Mouse (Mus musculus): ENCODE measurements around the gene Mcur1.

The Mcur1 gene

DNA sequence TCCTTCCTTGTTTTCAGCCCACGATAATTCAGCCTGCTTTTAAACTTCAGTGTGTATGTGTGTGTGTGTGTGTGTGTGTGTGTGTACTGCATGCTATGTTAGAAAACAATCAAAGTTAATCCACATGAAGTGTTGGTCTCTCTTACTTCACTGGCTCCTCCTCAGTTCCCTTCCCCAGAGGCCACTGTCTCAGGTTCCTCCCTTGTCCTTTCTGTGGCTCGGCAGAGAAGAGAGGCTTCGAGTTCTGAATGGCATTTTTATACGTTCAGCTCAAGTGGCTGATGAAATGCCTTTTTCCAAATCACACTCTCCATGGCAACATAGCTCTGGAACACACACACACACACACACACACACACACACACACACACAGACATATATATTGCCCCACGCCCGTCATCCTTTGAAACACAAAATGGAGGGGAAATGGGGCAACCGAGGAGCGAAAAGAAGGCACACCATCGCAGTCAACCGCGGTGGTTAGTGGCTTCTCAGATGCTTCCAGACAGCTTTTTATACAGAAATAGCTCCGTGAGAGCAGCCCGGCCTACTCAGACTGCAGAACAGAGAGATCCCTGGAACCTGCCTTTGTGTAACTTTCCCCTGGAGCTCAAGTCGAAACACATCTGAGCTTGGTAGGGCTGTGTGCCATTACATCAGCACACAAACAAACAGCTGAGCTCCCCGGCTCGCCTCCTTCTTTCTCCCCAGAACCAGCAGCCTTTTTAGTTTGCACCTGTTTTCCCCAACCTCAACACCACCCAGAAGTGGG, 34.4 kb downstream of the Mcur1 start:
- no peak for DNase-seq (ENCODE audit: low spot score)

DNA sequence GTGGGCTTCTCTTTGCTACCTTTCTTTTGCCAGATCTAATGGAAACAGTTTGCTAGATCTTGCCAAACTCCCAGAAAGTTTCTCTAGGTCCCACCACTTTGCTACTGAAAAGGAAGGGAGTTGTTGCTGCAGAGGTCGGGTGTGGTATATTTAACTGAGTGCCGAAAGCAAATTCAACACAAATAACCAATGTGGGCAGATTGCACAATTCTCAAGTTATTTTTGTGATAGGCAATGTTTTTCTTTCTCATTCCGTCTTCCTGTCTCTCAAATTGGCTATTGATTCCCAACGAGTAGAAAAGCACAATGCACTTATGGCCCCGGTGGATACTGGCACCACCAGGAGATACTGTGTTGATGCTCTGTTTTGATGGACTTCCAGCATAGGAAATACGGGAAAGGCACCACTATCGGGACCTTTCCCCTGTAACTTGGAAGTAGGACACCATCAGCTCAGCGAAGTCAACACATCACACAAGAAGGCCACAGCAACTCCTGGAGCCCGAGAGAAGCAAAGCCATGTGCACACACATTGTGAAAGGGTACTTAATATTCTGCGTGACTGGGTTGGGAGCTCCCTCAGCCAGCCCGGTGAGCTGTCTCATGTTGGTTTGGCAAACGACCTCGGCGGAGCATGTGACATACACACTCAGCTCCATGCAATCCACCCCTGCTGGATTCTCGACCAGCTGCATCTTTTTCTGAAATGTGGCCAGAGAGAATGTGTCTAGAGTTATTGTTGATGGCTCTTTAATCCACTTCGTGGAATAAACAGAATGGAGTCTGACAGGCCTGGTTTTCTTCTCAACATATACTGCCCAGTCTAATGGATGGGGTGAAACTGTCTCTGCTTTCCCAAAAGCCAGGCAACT, 35.3 kb downstream of the Mcur1 start:
- peak; percentile 45 for DNase-seq (ENCODE audit: low spot score)

DNA sequence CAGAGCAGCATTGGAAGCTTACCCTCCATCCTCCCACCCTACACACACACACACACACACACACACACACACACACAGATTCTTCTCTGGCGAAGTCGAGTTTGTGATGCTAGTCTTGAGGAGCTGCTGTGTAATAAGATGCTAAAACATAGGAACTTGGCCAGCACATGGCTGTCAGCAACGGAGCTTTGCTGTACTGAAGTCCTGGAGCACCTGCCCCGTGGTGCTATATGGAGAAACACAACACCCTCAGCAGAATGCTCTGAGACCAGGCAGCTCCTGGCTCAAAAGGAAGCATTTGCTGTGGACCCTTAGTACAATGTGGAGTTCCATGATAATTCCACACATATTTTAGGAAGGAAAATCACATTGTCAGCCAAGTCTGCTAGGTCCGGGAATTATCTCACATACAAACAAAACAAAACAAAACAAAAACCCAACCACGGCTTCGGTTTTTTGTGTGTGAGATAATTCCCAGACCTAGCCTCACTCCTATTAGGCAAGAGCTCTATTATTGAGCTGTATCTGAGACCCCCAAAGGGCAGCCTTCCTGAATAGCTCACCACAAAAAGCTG, 36.0 kb downstream of the Mcur1 start:
- no peak for DNase-seq (ENCODE audit: low spot score)

DNA sequence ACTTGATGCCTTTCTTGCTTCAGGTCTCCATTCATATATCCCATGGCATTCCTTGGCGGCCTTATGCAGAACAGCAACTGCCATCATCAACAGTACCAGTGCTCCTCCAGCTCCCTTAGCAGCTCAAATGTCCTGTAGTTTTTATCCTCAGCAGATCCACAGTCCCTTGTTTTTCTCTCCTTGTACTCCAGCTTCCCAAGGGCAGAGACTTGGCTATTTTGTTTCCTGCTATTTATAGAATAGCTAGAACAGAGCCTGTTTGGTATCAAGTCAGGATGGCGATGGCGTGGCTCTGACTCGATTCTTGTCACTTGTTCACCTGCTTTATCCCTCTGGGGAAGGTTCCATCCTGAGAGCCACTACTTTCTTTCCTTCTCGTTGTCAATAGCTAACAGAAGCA, 38.1 kb downstream of the Mcur1 start:
- DNase-seq (ENCODE audit: low spot score) = no peak

DNA sequence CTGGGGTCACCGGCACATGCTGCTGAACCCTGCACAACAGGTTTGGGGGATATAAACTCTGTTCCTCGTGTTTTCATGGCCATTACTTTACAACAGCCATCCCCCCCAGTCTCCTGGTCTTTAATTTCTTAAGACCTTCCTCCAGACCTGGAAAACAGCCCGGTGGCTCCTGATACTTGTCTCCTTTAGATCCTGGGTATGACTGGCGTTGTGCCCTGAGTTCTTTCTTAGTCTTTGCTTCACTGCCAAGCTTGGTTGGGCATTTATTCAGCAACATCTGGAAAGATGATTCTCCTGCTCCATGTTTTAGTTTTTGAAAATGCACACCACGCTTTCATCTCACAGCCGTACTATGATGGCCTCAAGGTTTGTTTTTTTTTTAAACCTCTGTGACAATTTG, 40.7 kb downstream of the Mcur1 start:
- no peak for DNase-seq (ENCODE audit: low spot score)

DNA sequence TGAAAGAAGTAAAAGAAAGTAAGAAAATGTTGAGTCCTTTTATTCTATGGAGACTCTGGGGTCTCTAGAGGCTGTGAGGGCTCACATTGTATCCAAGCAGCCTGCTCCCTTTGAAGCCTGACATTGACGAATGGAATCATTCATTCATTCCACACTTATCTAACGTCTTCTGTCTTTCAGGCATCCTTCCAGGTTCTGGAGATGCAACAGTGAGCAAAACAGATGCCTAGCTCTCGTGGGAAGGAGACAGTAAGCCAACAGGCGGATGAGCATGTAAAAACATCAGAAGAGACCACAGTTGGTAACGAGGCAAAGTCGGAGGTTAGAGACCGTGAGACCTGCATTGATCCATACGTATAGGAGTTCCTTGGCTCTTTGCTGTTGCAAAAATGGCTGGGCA, 42.6 kb downstream of the Mcur1 start:
- no peak for DNase-seq (ENCODE audit: low spot score)

DNA sequence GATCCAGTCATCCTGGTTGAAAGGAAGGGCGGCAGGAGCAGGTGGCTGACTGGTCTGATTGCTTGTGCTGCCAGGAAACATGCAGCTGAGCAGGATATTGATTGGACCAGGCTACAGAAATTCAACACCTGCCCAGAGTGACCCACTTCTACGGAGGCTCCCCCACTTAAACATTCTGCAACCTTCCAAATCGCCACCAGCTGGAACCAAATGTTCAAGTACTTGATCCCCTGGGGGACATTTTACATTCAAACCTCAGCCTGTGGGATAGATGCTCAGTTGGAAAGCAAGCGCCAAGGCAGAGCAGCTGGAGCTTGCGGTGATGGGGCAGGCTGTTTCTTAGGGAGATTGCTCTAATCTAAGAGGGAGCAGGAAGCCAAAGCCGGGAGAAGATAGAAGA, 43.1 kb downstream of the Mcur1 start:
- DNase-seq (ENCODE audit: low spot score) = no peak

DNA sequence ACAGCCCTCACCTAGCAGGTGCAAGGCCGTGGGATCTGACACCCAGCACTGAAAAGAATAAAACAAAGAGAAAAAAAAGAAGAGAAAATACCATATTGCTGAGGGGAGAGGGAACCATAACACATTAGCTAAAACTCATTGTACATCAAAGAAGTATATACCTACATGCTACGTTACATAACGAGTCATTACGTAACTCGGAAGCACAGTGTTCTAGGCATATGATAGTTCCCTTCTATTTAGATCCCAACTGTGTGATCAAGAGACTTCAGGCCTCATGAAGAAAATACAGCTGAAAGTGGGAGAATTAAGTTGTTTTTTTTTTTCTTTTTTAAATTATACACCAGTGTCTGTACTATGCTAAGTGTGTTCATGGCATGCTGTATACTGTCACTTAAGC, 43.9 kb downstream of the Mcur1 start:
- no peak for DNase-seq (ENCODE audit: low spot score)

DNA sequence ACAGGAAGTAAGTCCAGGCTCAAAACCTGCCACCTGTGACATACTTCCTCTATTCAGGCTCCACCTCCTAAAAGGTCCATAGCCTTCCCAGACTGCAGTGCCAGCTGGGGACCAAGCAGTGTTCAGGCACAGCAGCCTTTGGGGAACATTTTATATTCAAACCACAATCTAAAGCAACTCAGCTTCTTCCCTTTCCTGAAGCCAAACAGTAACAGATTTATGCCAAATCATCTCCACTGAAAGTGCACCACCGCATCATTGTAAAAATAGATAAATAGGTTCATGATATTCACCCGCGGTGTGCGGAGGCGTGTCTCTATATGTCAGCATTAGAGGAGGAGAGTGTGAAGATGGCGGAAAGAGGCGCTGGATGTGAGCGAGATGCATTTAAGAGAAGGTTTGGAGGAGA, 45.0 kb downstream of the Mcur1 start:
- DNase-seq (ENCODE audit: low spot score) = no peak

DNA sequence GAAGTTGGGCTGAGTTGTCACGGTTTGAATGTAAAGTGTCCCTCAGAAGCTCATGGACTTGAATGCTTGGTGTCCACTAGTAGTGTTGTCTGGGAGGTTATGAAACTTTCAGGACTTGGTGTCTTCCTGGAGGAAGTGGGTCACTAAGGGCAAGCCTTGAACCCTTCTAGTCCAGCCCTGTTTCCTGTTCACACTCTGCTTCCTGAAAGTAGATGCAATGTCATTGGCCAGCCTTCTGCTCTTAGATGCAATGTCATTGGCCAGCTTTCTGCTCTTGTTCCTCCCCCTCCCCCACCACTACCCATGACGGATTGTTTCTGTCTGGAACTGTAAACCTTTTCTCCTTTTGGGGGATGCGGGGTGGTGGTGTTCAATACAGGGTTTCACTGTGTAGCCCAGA, 47.3 kb downstream of the Mcur1 start:
- DNase-seq (ENCODE audit: low spot score) = no peak

DNA sequence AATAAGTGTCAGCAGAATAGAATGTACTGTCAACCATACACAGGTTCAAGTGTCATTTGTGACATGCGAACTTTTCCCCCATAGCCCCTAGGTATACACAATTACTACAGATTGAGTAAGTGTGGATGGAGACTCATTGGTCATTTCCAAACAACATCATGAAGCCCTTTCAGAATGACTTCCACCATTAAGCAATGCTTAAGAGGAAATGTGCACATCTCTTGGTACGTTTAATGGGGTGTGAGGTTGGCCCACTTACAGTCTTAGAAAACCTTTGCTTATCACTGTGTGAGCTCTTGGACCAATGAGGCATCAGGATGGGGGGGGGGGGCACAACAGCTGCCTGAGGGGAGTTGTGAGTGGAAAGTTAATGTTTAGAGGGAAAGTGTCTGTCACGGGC, 54.2 kb downstream of the Mcur1 start:
- no peak for DNase-seq (ENCODE audit: low spot score)

DNA sequence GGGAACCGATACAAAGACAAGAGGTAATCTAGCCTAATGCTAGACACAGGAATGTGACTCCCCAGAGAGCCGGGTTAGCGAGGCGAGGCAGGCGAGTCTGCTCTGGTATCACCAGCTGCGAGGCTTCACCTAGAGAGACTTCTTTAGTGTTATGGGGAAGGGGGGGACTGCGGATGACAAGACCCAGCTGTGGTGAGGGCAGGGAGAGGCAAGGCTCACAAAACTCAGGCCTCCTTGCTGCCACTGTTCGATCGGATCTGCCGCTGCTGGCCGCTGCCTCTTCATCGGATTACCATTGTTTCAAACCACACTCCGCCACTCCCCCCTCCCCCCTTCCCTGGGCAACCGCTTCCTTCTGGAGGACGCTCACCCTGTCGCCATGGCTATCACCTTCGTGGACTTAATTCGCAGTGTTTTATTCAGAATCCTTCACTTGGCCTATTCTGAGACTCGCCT, 56.6 kb downstream of the Mcur1 start:
- no peak for DNase-seq (ENCODE audit: low spot score)

DNA sequence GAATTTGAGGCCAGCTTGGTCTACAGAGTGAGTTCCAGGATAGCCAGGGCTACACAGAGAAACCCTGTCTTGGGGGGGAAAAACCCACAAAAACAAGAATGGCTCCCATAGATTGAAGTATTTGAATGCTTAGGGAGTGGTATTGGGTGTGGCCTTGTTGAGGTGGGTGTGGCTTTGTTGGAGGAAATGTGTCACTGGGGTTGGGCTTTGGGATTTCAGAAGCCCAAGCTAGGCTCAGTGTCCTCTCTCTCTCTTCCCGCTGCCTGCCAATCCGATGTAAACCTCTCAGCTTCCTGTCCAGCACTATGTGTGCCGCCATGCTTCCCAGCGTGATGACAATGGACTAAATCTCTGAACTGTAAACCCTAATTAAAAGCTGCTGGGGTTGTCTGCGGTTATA, 58.4 kb downstream of the Mcur1 start:
- no peak for DNase-seq (ENCODE audit: low spot score)

DNA sequence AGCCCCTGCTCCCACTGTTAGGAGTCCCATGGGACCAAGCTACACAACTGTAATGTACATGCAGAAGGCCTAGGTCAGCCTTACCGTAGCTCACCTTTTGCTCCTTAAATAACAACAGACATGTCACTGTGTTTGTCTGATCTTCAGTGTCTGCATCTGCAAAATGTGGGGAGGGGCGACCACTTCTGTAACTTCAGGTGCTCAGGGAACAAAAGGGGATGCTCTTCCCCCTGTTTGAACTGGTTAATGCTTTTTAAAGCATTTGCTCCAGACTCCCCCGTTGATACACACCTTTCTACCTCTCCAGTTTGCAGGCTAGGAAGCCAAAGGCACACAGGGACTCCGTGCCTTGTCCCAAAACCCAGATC, 59.5 kb downstream of the Mcur1 start:
- no peak for DNase-seq (ENCODE audit: low spot score)

DNA sequence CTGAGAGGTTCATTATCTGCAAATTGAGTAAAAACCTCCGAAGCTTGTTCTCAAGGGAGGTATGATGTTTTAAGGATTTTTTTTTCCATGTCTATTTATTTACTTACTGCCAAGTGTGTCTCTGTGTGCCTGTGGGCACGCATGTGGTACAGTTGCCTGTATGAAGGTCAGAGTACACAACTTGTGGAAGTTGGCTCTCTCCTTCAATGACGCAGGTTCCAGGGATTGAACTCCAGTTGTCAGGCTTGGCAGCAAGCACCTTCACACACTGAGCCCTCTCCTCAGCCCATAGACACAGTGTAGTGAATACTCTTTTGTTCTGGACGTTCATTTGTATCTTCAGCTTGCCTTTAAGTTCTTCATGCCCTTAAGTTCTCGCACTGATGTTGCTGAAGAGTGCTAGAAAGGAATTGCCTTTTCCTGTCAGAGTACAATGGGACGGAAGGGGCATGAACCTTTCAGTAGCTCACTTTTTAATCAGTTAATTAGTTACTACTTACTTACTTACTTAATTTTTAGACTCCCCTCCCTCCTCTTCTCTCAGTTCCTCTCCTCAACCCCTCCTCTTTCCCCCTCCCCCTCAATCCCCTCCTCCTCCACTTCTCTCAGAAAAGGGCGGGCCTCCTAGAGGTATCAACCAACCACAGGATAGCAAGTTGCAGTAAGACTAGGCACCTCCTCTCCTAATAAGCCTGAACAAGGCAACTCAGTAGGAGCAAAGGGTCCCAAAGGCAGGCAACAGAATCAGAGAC, 60.1 kb downstream of the Mcur1 start:
- no peak for DNase-seq (ENCODE audit: low spot score)

DNA sequence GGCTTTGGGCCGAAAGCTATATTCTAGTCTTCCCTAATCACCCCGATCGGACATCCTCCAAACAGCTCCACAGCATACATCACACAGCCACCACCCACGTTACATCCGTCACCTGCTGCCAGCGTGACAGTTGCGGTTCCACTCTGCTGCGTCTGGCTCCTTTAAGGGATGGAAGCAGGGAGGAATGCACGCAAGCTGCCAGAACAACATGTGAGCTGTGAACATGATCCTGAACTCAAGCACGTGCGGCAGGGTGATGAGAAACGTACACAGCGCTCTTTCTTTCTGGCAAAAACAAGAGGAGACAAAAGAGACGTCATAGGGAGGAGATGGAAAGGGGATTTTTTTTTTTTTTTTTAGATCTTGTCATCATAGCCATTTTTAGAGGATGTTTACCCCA, 61.1 kb downstream of the Mcur1 start:
- DNase-seq (ENCODE audit: low spot score) = no peak

DNA sequence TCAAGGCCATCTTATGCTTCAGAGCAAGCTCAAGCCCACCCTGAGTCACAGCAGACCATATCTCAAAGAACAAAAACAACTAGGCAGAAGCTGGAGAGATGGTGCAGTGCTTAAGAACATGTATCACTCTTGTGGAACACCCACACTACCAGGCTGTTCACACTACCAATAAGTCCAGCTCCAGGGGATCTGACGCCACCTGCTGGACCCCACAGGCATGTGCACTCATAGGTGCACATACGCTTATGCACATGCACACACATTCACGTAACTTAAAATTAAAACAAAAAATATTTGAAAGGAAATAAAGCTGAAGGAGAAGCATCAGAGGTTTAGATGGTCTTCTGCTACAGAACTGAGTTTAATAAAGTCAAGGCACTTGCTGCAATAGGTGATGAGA, 62.2 kb downstream of the Mcur1 start:
- DNase-seq (ENCODE audit: low spot score) = no peak

DNA sequence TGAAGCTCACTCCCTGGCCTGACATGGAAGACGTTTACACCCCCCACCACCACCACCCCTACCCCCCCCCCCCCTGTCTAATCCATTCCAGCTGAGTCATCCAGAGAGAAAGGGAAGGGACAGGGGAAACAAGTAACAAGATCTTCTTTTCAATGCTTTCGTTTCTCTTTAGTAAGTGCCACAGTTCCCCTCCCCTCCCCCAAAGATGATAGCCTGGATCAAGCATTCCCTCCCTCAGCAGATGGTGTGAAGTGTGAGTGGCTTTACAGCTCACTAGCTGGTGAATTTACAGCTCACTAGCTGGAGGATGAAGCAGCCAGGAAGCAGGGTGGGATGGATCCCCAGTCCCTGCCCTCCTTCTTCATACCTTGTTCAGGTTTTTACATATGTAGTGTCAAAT, 63.3 kb downstream of the Mcur1 start:
- no peak for DNase-seq (ENCODE audit: low spot score)

DNA sequence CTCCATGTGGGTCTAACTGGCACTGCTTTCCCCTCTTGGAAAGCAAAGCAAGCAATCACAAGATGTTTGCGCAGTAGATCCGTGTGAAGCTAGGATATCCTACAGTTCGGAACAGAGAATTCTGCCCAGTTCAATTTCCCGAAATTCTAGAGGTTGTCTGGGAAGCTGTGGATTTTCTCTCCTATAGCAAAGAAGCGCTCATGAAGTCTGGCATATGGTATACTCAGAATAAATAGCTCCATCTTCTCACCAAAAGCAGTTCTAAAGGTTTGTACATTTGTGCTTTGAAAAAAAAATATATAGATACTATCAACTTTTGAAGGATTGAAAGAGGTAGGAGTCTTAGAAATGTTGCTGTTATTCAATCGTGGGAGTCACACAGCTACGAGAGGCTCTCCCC, 64.3 kb downstream of the Mcur1 start:
- DNase-seq (ENCODE audit: low spot score) = no peak

DNA sequence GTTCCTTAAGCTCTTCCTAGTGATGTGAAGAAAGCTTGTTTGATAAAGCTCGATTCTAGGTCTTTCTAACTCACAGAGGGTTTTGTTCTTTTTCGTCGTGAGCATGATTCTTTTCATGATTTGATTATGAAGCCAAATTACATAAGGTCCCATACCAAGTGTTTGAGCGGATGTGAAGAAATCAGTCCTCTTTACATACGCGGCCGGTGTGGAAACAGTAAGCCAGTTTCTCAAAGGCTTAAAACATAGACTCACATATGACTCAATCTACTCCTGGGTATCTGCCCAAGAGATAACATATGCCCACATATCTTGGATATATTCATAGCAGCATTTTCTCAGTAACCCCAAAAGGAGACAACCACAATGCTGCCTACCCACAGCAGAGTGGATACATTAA, 66.3 kb downstream of the Mcur1 start:
- DNase-seq (ENCODE audit: low spot score) = no peak

DNA sequence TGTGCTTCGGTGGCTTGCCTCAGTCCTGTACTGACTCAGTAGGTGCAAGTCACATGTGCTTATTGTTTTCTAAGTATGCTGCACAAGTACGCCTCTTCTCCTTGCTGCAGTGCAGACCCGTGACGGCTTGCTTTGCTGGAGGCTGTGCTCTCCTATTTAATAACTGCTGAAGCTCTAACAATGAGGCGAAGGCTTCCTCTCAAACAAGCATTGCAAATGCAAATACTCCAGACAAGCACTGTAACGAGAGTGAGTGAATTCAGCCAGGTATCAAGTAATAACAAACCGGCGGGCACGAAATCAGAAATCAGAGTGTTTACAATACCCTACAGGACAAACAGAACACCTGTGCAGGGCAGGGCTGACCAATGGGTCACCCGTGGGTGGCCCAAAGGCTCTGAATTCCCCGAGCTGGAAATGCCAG, 66.9 kb downstream of the Mcur1 start:
- no peak for DNase-seq (ENCODE audit: low spot score)

Measured in ovary, adult 18-20 months (tissue).